Mouse (Mus musculus): ENCODE data around the gene Acad12. TPM values are rescaled to one million over a fixed set of nuclear protein-coding genes. Genes with fewer than 3 reads are reported as not detected.
A peak's percentile ranks its signal among the peaks of the same experiment; 100 is the strongest.

Gene Acad12
- polyA plus RNA-seq, 1 experiment from 2014 or later: 2.7 TPM

DNA sequence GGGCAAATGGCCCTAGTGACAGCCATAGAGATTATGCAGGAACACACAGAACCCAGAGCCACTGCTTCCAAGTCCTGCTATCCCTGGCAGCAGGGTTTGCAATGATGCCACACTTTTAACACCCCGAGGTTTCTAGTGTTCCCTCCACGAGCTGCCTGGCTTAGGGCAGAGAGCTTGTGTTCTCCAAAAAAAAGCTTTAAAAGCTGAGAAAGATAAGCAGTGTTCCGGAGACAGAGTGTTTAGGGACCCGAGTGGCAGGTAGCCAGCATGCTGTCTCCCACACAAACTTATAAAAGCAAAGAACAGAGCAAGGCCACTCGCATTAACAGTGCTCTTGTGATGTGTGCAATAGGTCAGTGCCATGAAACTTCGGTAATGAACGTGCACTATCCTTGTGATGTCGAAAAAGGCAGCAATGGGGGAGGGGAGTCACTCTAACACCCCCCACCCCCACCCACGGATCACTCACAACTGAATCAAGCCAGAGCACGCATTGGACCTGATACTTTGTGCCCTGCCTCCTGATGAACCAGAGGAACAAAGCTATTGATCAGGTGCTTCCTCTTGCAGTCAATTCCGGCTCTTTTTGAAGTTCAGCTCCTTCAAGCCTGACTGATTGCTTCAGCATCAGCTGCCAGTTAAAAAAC is 27.2 kb downstream of the Acad12 start:
- H3K4me3 ChIP-seq (ENCODE audit: low read length): peak overlapping the region; percentile 76
- H3K4me2 ChIP-seq (ENCODE audit: low read depth, low read length): peak overlapping the region; percentile 80
- H3K27ac ChIP-seq (ENCODE audit: low read length): peak overlapping the region; percentile 30; the same call in 1 of the 2 replicates
- no peaks in the 10 kb centered on the region for H3K36me3 ChIP-seq (ENCODE audit: control insufficient read depth, insufficient read depth, low read length)
- ATAC-seq (ENCODE audit: low read depth): no peak
- H3K9ac ChIP-seq (ENCODE audit: low read length): peak overlapping the region; percentile 12; the same call in 1 of the 2 replicates
- WGBS: 51% methylated on average over 11 of the region's 11 CpGs
- peaks cover 35% of the 10 kb centered on the region for H3K4me1 ChIP-seq (replicated peaks; ENCODE audit: control insufficient read depth, insufficient read depth, low read length)
- H3K27me3 ChIP-seq (ENCODE audit: control insufficient read depth, insufficient read depth, low read depth, low read length): no peaks in the 10 kb centered on the region
- H3K9me3 ChIP-seq (ENCODE audit: control insufficient read depth, low read length): no peaks in the 10 kb centered on the region

DNA sequence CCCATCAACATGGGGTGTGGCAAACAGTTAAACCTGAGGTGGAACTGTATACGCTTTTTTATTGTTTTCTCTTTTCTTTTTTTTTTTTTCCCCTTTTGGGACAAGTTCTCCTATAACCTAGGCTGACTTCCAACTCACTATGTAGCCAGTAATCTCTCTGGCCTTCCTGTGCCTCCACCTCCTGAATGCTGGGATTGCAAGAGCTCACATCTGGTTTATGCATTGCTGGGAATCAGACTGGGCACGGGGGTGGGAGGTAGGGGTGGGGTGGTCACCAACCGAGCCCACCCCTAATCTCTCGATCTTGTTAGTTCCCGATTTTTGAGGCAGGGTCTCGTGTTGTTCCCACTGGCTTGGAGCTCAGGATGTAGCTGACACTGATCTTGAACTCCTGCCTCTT is 28.8 kb downstream of the Acad12 start:
- Histone ChIP-seq H3K4me3 (ENCODE audit: low read length) (no peak overlapping the region), H3K9ac (ENCODE audit: low read length) (no peak overlapping the region), H3K4me1 (replicated peaks; ENCODE audit: control insufficient read depth, insufficient read depth, low read length) (peaks cover 45% of the 10 kb centered on the region), H3K36me3 (ENCODE audit: control insufficient read depth, insufficient read depth, low read length) (no peaks in the 10 kb centered on the region), H3K27me3 (ENCODE audit: control insufficient read depth, insufficient read depth, low read depth, low read length) (no peaks in the 10 kb centered on the region), H3K4me2 (ENCODE audit: low read depth, low read length) (no peak overlapping the region), H3K27ac (ENCODE audit: low read length) (no peak overlapping the region), H3K9me3 (ENCODE audit: control insufficient read depth, low read length) (no peaks in the 10 kb centered on the region)
- no peak for ATAC-seq (ENCODE audit: low read depth)
- WGBS: 85% methylated on average over 6 of the region's 6 CpGs

DNA sequence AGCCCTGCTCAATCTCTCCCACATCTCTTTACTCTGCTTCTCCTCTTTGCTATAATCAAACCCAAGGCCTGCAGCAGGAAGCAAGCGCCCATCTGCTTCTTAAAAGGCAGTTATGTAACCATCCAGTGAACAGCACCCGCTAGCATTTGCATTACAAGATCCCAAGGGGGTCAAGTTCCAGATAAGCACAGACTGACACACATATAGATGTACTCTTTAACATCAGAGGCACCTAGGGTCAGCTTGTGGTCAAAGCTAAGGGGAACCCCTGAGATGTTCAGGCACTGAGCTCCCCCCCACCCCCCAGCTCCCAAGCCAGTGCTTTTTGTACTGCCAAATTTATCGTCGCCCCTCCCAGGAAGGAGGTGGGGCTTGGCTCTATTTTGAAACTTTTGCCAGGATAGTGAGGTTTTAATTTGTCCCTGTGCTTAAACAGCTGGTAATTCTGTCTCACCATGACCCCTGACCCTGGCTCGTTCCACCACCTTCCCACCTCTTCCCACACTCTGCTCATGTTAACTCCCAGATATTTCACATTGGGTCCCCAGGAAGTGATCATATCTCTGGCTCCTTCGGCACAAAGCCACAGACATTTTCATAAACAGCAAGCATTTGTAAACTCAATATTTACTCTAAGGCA is 32.2 kb downstream of the Acad12 start:
- ATAC-seq (ENCODE audit: low read depth): peak; percentile 79
- WGBS: 21% methylated on average over 6 of the region's 6 CpGs
- Histone ChIP-seq H3K4me3 (ENCODE audit: low read length) (no peak overlapping the region), H3K4me2 (ENCODE audit: low read depth, low read length) (peak overlapping the region; percentile 34), H3K9me3 (ENCODE audit: control insufficient read depth, low read length) (no peaks in the 10 kb centered on the region), H3K36me3 (ENCODE audit: control insufficient read depth, insufficient read depth, low read length) (no peaks in the 10 kb centered on the region), H3K9ac (ENCODE audit: low read length) (no peak overlapping the region), H3K4me1 (replicated peaks; ENCODE audit: control insufficient read depth, insufficient read depth, low read length) (peaks cover 46% of the 10 kb centered on the region), H3K27ac (ENCODE audit: low read length) (peak overlapping the region; percentile 75), H3K27me3 (ENCODE audit: control insufficient read depth, insufficient read depth, low read depth, low read length) (no peaks in the 10 kb centered on the region)

DNA sequence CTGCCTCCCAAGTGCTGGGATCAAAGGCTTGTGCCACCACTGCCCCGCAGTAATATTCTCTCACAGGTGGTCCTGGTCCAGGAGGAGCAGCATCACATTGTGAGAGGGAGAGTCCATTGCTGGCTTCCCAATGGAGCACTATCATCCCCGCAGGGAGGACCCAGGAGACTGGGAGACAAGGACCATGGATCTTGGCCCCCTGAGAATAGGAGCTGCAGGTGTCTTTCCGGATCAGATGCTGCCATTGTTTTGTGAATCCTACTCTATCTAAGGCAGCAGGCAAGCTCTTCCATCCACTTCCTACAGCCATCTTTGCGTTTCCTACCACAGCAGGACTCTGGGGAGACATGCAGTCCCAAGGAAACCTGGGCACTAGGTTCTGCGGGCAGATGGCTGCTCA is 33.0 kb downstream of the Acad12 start:
- H3K36me3 ChIP-seq (ENCODE audit: control insufficient read depth, insufficient read depth, low read length): no peaks in the 10 kb centered on the region
- H3K4me3 ChIP-seq (ENCODE audit: low read length): no peak overlapping the region
- H3K4me2 ChIP-seq (ENCODE audit: low read depth, low read length): no peak overlapping the region
- ATAC-seq (ENCODE audit: low read depth): no peak
- H3K27me3 ChIP-seq (ENCODE audit: control insufficient read depth, insufficient read depth, low read depth, low read length): no peaks in the 10 kb centered on the region
- H3K27ac ChIP-seq (ENCODE audit: low read length): peak overlapping the region; percentile 75
- no peak overlapping the region for H3K9ac ChIP-seq (ENCODE audit: low read length)
- H3K9me3 ChIP-seq (ENCODE audit: control insufficient read depth, low read length): no peaks in the 10 kb centered on the region
- peaks cover 40% of the 10 kb centered on the region for H3K4me1 ChIP-seq (replicated peaks; ENCODE audit: control insufficient read depth, insufficient read depth, low read length)
- 83% methylated on average over 5 of the region's 5 CpGs for WGBS

DNA sequence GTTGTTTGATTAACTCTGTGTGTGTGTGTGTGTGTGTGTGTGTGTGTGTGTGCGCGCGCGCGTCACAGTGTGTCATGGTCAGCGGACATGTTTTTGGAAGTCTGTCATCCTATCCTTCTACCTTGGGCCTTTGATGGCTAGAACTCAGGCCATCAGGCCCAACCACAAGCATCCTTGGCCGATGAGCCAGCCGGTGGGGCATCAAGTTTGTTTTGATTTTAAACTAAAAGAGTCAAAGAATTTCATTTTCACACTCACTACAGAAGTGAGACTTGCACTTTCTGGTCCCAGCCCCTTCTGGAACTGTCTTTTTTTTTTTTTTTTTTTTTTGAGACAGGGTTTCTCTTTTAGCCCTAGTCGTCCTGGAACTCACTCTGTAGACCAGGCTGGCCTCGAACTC is 33.7 kb downstream of the Acad12 start:
- H3K27me3 ChIP-seq (ENCODE audit: control insufficient read depth, insufficient read depth, low read depth, low read length): no peaks in the 10 kb centered on the region
- 94% methylated on average over 10 of the region's 10 CpGs for WGBS
- no peak overlapping the region for H3K4me2 ChIP-seq (ENCODE audit: low read depth, low read length)
- no peak overlapping the region for H3K4me3 ChIP-seq (ENCODE audit: low read length)
- H3K9me3 ChIP-seq (ENCODE audit: control insufficient read depth, low read length): no peaks in the 10 kb centered on the region
- H3K36me3 ChIP-seq (ENCODE audit: control insufficient read depth, insufficient read depth, low read length): peaks cover 2% of the 10 kb centered on the region; the same call in 1 of the 2 replicates
- no peak overlapping the region for H3K27ac ChIP-seq (ENCODE audit: low read length)
- ATAC-seq (ENCODE audit: low read depth): no peak
- peaks cover 40% of the 10 kb centered on the region for H3K4me1 ChIP-seq (replicated peaks; ENCODE audit: control insufficient read depth, insufficient read depth, low read length)
- H3K9ac ChIP-seq (ENCODE audit: low read length): no peak overlapping the region; the same call in 1 of the 2 replicates

DNA sequence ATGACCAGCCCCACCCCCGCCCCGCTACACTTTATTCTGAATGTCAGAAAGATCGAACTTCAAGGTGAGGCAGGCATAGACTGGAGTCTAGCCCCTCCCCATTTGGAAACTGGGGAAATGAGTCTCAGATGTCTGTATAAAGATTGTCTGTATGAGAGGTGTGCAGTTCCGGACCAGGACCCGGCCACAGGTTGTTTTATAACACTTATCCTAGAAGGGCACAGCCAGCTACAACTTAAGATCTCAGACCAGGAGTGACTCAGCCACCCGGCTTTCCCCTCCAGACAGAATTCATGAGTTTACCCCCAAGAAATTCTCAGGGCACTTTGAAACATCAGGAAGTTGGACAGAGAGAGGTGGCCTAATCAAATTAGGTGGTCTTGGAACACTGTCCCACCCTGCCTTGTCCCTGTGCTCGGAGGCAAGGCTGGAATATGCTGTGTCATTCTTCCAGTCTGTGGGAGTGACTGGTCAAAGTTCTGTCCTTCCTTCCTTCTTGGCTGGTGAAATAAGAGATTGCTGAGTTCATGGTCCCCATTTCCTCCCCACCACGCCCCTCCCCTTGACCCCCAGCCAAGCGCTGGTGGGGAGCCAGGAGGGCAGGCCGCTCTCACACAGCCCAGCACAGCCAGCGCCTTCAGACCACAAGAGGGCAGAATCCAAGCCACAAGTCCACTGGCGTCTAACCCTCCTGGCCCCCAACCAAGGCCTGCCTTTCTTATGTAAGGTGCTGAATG is 34.8 kb downstream of the Acad12 start:
- Histone ChIP-seq H3K4me3 (ENCODE audit: low read length) (no peak overlapping the region), H3K4me1 (replicated peaks; ENCODE audit: control insufficient read depth, insufficient read depth, low read length) (peaks cover 40% of the 10 kb centered on the region), H3K27me3 (ENCODE audit: control insufficient read depth, insufficient read depth, low read depth, low read length) (no peaks in the 10 kb centered on the region), H3K27ac (ENCODE audit: low read length) (peak overlapping the region; percentile 83), H3K4me2 (ENCODE audit: low read depth, low read length) (peak overlapping the region; percentile 36), H3K9ac (ENCODE audit: low read length) (no peak overlapping the region; the same call in 1 of the 2 replicates), H3K36me3 (ENCODE audit: control insufficient read depth, insufficient read depth, low read length) (peaks cover 9% of the 10 kb centered on the region), H3K9me3 (ENCODE audit: control insufficient read depth, low read length) (no peaks in the 10 kb centered on the region)
- peak; percentile 89 for ATAC-seq (ENCODE audit: low read depth)
- 48% methylated on average over 11 of the region's 12 CpGs for WGBS

DNA sequence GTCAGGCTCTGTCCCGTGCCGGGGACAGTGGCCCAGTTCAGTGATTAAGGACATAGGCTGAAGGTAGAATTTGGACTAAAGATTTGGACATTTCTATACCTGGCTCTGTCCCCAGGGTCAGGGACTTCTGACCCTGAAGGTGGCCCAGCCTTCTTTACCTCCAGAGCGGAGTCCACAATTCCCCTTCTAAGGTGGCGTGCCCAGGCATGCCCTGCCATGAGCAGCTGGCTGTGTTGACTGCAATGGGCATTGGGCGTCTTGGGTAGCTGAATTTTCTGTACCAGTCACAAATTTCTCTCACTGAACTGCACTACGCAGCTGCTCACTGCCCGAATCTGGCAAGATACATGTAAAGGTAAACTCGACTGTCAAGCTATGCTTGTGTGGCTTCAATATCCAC is 36.8 kb downstream of the Acad12 start:
- ATAC-seq (ENCODE audit: low read depth): no peak
- H3K36me3 ChIP-seq (ENCODE audit: control insufficient read depth, insufficient read depth, low read length): peaks cover 12% of the 10 kb centered on the region
- peaks cover 29% of the 10 kb centered on the region for H3K4me1 ChIP-seq (replicated peaks; ENCODE audit: control insufficient read depth, insufficient read depth, low read length)
- H3K9ac ChIP-seq (ENCODE audit: low read length): no peak overlapping the region
- H3K4me2 ChIP-seq (ENCODE audit: low read depth, low read length): no peak overlapping the region
- no peak overlapping the region for H3K27ac ChIP-seq (ENCODE audit: low read length)
- 92% methylated on average over 8 of the region's 8 CpGs for WGBS
- no peaks in the 10 kb centered on the region for H3K9me3 ChIP-seq (ENCODE audit: control insufficient read depth, low read length)
- no peaks in the 10 kb centered on the region for H3K27me3 ChIP-seq (ENCODE audit: control insufficient read depth, insufficient read depth, low read depth, low read length)
- H3K4me3 ChIP-seq (ENCODE audit: low read length): no peak overlapping the region

DNA sequence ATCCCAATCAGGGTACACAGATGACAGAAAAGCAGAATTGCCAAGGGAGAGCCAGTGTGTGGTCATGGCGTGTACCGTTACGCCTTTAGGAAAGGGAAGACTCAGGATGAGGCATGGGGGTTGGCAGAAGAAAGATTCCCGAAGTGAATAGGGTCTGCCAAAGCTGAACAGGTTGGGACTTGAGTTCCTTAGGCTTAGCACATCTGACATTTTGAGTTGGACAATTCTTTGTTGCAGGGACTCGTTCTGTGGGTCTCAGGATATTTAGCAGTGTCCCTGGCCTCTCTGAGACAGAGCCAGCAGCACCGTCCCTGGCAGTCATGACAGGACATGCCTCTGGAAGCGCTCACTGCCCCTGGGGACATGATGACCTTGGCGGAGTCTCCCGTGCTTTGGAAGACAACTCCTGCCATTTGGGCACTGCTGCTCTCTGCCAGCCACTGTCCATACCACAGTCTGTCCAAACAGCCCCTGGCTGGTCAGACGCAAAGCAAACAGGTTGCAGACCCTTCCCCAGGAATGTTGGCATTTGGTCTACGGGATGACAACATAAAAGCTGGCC is 41.7 kb downstream of the Acad12 start:
- no peaks in the 10 kb centered on the region for H3K9me3 ChIP-seq (ENCODE audit: control insufficient read depth, low read length)
- WGBS: 89% methylated on average over 11 of the region's 11 CpGs
- no peak overlapping the region for H3K27ac ChIP-seq (ENCODE audit: low read length)
- H3K27me3 ChIP-seq (ENCODE audit: control insufficient read depth, insufficient read depth, low read depth, low read length): no peaks in the 10 kb centered on the region
- H3K4me1 ChIP-seq (replicated peaks; ENCODE audit: control insufficient read depth, insufficient read depth, low read length): no peaks in the 10 kb centered on the region
- no peak overlapping the region for H3K9ac ChIP-seq (ENCODE audit: low read length)
- H3K36me3 ChIP-seq (ENCODE audit: control insufficient read depth, insufficient read depth, low read length): peaks cover 33% of the 10 kb centered on the region
- H3K4me3 ChIP-seq (ENCODE audit: low read length): no peak overlapping the region
- no peak for ATAC-seq (ENCODE audit: low read depth)
- no peak overlapping the region for H3K4me2 ChIP-seq (ENCODE audit: low read depth, low read length)

DNA sequence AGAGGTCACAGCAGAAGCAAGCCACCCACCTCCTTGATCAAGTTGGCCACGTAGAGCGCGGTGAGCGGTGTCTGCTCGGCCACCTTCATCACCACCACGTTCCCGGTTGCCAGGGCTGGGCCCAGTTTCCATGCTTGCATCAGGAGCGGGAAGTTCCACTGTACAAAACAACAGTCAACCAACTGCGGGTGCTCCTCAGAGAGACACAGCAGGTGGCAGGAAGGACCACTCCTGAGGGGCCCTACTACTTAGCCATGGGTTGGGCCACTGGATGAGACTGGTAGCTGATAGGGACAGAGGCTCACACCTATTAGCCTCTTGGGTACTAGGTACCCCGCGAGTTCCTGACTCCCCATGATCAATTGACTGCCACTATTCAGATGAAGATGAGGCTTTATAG is 42.9 kb downstream of the Acad12 start:
- Histone ChIP-seq H3K4me2 (ENCODE audit: low read depth, low read length) (no peak overlapping the region), H3K27me3 (ENCODE audit: control insufficient read depth, insufficient read depth, low read depth, low read length) (no peaks in the 10 kb centered on the region), H3K27ac (ENCODE audit: low read length) (no peak overlapping the region), H3K36me3 (ENCODE audit: control insufficient read depth, insufficient read depth, low read length) (peaks cover 33% of the 10 kb centered on the region), H3K9me3 (ENCODE audit: control insufficient read depth, low read length) (no peaks in the 10 kb centered on the region), H3K9ac (ENCODE audit: low read length) (no peak overlapping the region), H3K4me3 (ENCODE audit: low read length) (no peak overlapping the region), H3K4me1 (replicated peaks; ENCODE audit: control insufficient read depth, insufficient read depth, low read length) (peaks cover 7% of the 10 kb centered on the region)
- 93% methylated on average over 11 of the region's 11 CpGs for WGBS
- no peak for ATAC-seq (ENCODE audit: low read depth)
